Mouse (Mus musculus) stomach, embryonic 14.5 days (tissue): ENCODE measurements around the gene Sltm. TPM values are rescaled to one million over a fixed set of nuclear protein-coding genes. Genes with fewer than 3 reads are reported as not detected.

Experiments used
- ATAC-seq: fragments of 200-750 bp; cut with Nextera tagmentation; 2 replicates; pipeline ENCODE4 v1.8.0; 2017; ENCODE audit warnings: low read depth, moderate TSS enrichment; ENCODE audit not compliant: insufficient number of reproducible peaks, insufficient read depth, low FRiP score
- H3K27ac ChIP-seq: fragments of 300-500 bp; sonication (generic); 2 replicates; pipeline ENCODE4 v1.5.1; 2014; ENCODE audit warnings: mild to moderate bottlenecking, low read length, moderate library complexity, mixed read lengths
- H3K27me3 ChIP-seq: fragments of 300-500 bp; sonication (generic); 2 replicates; pipeline ENCODE4 v1.6.1; 2014; ENCODE audit warnings: low read length, control low read depth, mixed read lengths; ENCODE audit not compliant: control insufficient read depth, insufficient read depth
- H3K36me3 ChIP-seq: fragments of 300-500 bp; sonication (generic); 2 replicates; pipeline ENCODE4 v1.6.1; 2014; ENCODE audit warnings: mild to moderate bottlenecking, control low read depth, low read length, moderate library complexity, mixed read lengths; ENCODE audit not compliant: control insufficient read depth, insufficient read depth
- H3K4me1 ChIP-seq: fragments of 300-500 bp; sonication (generic); 2 replicates; pipeline ENCODE4 v1.6.1; 2014; ENCODE audit warnings: low read length, control low read depth, mixed read lengths; ENCODE audit not compliant: control insufficient read depth, insufficient read depth
- H3K4me2 ChIP-seq: fragments of 300-500 bp; sonication (generic); replicated peaks from 2 replicates; pipeline ENCODE4 v1.6.1; 2014; ENCODE audit warnings: low read depth, low read length, control low read depth
- H3K4me3 ChIP-seq: fragments of 300-500 bp; sonication (generic); 2 replicates; pipeline ENCODE4 v1.5.1; 2014; ENCODE audit warnings: low read depth, low read length, control low read depth
- H3K9ac ChIP-seq: fragments of 300-500 bp; sonication (generic); replicated peaks from 2 replicates; pipeline ENCODE4 v1.6.1; 2014; ENCODE audit warnings: low read depth, mild to moderate bottlenecking, control low read depth, low read length, moderate library complexity, mixed read lengths
- H3K9me3 ChIP-seq: fragments of 300-500 bp; sonication (generic); 2 replicates; pipeline ENCODE4 v1.6.1; 2016; ENCODE audit warnings: low read depth, low read length, control low read depth; ENCODE audit not compliant: control insufficient read depth
- WGBS: fragments of 180-500 bp; shearing (Covaris S2); extraction: QIAGEN DNeasy Blood & Tissue Kit; methylation state at CpG from one replicate; pipeline ENCODE4 v1.1.7; 2014; 5-methylcytosine and 5-hydroxymethylcytosine counted together
- polyA plus RNA-seq: library from polyadenylated mRNA; unstranded; fragments of >200 nt; fragmentation: Nextera tagmentation; extraction: Ambion mirVana; gene quantifications from 2 replicates; pipeline ENCODE4 v1.2.1, GENCODE M21; 2014

Gene Sltm
- polyA plus RNA-seq, result 69.8 and 74.7 TPM in 2 replicates

DNA sequence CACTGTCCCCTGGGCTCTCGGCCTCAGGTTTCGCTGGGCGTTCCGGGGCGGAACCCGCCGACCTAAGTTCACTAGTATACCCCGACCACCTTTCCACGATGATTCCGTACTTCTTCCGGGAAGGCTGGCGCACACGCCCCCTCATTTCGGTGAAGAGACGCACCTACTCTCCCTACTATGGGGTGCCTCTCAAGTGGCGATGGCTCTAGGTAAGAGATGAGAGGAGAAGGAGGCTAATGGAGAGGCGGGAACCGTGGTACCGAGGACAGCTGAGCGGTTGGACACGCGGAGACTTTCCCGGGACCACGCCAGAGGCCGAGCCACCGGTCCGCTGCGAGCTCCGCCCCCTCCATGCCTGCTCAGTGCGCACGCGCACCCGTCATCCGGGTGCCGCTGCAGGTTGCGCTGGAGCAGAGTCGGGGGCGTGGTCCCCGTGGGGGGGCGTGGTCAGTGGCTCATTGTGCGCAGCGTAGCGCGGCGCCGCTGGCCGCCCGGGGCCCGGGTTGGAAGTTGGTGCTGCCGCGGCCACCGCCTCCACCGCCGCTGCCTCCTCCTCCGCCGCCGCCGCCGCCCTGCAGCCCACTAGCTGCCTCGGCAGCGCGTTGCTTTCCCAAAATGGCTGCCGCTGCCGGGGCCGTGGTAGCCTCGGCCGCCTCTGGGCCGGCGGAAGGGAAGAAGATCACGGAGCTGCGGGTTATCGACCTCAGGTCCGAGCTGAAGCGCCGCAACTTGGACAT is at the start of gene Sltm:
Sltm (plus strand) TSS at position 450 of the 737 bp plus-strand sequence.
- Histone ChIP-seq H3K9ac (peak within 1 kb of the TSS; percentile 77), H3K27me3 (no peaks in the 10 kb centered on the region), H3K4me1 (peaks cover 12% of the 10 kb centered on the region; the same call in 1 of the 2 replicates), H3K27ac (peak within 1 kb of the TSS; percentile 97), H3K4me3 (peak within 1 kb of the TSS; percentile 79), H3K36me3 (no peaks in the 10 kb centered on the region), H3K9me3 (no peaks in the 10 kb centered on the region), H3K4me2 (peak within 1 kb of the TSS; percentile 80)
- under 1% methylated on average over 69 of the region's 75 CpGs for WGBS
- peak; percentile 97 for ATAC-seq

DNA sequence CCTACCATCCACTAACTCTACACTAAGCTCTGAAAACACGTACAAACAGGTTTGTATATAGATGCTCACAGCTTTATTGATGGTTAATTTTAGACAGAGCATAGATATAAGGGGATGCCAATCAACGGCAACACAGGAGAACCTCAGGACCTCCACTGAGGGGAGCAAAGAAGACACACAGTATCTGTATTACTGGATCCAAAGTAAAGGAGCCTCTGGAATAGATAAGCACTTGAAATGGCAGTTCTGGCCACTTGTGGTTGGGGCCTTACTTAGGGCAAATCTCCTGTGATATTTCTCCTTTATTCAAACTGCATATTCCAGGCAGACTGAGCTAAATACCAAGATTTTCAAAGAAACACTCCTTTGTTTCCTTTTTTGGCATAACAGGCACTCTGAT is 49.5 kb upstream of the Sltm start:
- Histone ChIP-seq H3K36me3 (peaks cover 2% of the 10 kb centered on the region; the same call in 1 of the 2 replicates), H3K27me3 (no peaks in the 10 kb centered on the region), H3K9me3 (no peaks in the 10 kb centered on the region), H3K9ac (no peak overlapping the region), H3K4me2 (no peak overlapping the region), H3K4me1 (0 out of 2 replicates have a peak, but pooled peaks cover 2% of the 10 kb centered on the region), H3K4me3 (no peak overlapping the region), H3K27ac (no peak overlapping the region)
- 86% methylated on average over 2 of the region's 2 CpGs for WGBS
- ATAC-seq, result no peak

DNA sequence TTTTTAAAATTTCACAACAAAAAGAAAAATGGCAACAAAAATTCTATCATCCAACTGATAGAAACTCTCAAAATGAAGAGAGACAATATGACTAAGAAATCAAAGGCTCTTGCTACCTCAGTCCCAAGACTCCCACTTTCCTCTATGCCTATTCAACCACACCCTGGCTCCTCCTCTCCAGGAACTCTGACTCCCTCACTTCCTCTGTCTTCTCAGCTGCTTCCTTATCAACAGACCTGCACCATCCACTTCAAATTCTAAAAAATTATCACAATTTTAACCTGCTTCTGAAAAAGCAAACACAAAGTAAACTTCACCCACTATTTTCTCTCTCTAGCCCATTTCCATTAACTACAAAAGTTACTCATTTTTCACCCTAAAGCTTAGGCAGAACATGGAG is 45.6 kb upstream of the Sltm start:
- no peak overlapping the region for H3K9ac ChIP-seq
- H3K27ac ChIP-seq, result no peak overlapping the region
- no peak overlapping the region for H3K4me2 ChIP-seq
- no peak overlapping the region for H3K4me3 ChIP-seq
- no peaks in the 10 kb centered on the region for H3K27me3 ChIP-seq
- H3K9me3 ChIP-seq, result no peaks in the 10 kb centered on the region
- 0 out of 2 replicates have a peak, but pooled peaks cover 2% of the 10 kb centered on the region for H3K36me3 ChIP-seq
- 0 out of 2 replicates have a peak, but pooled peaks cover 2% of the 10 kb centered on the region for H3K4me1 ChIP-seq
- ATAC-seq, result no peak

DNA sequence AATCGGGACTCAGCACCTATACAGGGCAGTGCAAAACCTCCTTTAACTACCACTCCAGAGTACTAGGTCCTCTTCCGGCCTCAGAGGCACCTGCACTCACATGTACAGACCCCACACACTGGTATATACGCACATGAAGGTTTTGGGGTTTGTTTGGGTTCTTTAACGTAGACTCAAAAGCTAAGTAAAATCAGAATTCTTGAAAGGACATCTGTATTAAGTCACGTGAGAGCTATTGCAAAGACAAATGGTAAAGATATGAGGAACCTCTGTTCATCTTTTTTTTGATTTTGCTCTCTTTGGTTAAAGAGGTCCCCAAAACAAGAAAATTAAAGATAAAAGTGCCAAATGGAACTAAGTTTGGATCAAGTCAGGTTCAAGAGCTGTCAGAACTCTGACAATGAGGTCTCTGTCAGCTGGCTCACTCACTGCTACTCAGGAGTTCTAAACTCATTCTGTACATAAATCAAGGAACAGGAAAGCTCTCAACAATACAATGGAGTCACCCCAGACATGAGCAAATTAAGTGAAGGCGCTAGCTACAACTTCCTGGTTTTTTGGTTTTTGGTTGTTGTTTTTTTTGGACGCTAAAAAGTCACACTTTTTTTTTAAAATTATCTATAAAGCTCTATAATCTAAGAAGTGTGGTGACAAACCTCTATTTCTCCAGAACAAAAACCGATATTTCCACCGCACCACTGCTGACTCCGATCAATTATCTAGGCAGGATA is 40.1 kb upstream of the Sltm start:
- ATAC-seq, result no peak
- WGBS, result 26% methylated on average over 10 of the region's 10 CpGs

DNA sequence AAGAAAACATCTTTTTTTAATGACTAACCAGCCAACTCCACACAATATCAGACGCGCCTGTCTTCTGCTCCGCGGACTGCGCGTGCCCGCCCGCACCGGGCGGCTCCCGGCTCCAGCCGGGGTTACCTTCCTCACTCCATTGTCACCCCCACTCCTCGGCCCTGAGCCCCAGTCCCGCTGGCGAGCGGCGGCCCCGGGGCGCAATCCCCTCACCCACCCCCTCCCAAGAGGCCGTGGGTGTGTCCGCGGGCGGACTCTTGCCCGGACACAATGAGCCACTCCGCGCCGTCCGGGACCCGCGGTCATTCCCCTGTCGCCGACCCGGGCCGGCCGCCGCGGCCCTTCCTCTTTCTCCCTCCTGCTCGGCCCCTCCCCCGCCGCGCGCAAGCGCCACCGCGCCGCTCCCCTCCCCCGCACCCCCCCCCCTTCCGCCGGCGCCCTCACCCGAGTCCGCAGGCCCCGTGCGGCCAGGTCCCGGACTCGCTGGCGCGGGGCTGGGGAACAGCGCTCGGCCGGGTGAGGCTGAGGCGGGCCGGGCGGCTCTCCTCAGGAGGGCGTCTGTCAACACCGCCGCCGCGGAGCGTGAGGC is 39.4 kb upstream of the Sltm start:
- H3K4me2 ChIP-seq, result peak overlapping the region; percentile 47
- WGBS, result under 1% methylated on average over 44 of the region's 70 CpGs
- peaks cover 4% of the 10 kb centered on the region for H3K4me1 ChIP-seq
- peak; percentile 83 for ATAC-seq
- no peaks in the 10 kb centered on the region for H3K27me3 ChIP-seq
- peak overlapping the region; percentile 96 for H3K4me3 ChIP-seq
- H3K27ac ChIP-seq, result peak overlapping the region; percentile 98
- no peaks in the 10 kb centered on the region for H3K9me3 ChIP-seq
- H3K9ac ChIP-seq, result peak overlapping the region; percentile 95
- H3K36me3 ChIP-seq, result no peaks in the 10 kb centered on the region

More for the DNA sequence above, 40.1 kb upstream of the Sltm start:
- H3K9ac ChIP-seq, result peak overlapping the region; percentile 95
- H3K4me3 ChIP-seq, result peak overlapping the region; percentile 96
- H3K4me1 ChIP-seq, result peaks cover 4% of the 10 kb centered on the region
- H3K36me3 ChIP-seq, result no peaks in the 10 kb centered on the region
- peak overlapping the region; percentile 41 for H3K4me2 ChIP-seq
- peak overlapping the region; percentile 98; the same call in 1 of the 2 replicates for H3K27ac ChIP-seq
- H3K9me3 ChIP-seq, result no peaks in the 10 kb centered on the region
- H3K27me3 ChIP-seq, result no peaks in the 10 kb centered on the region

DNA sequence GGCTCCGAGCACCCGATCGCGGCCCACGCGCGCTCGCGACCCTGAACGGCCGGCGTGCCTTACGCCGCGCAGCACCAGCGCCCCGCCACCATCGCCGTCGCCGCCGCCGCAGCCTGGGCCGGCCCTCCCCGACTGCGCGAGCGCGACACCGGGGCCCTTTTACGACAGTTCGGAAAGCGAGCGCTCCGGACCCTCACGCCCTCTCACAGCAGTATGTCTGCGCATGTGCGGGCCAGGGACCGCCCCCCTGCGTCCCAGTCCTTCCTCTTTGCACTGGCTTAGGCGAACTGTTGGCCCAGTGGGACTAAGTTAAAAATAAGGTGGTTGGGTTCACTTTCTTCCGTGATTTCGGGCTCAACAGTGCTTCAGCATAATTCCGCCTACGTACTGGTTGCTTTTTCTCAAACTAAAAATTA is 38.9 kb upstream of the Sltm start, which contains the start of gene Rnf111:
Rnf111 (minus strand) TSS at position 100 of the 416 bp plus-strand sequence.
- WGBS, result under 1% methylated on average over 45 of the region's 45 CpGs
- Histone ChIP-seq H3K27ac (peak within 1 kb of the TSS; percentile 98), H3K4me1 (peaks cover 4% of the 10 kb centered on the region), H3K36me3 (no peaks in the 10 kb centered on the region), H3K4me2 (peak within 1 kb of the TSS; percentile 47), H3K9me3 (no peaks in the 10 kb centered on the region), H3K4me3 (peak within 1 kb of the TSS; percentile 96), H3K9ac (peak within 1 kb of the TSS; percentile 95), H3K27me3 (no peaks in the 10 kb centered on the region)
- ATAC-seq, result peak; percentile 97

DNA sequence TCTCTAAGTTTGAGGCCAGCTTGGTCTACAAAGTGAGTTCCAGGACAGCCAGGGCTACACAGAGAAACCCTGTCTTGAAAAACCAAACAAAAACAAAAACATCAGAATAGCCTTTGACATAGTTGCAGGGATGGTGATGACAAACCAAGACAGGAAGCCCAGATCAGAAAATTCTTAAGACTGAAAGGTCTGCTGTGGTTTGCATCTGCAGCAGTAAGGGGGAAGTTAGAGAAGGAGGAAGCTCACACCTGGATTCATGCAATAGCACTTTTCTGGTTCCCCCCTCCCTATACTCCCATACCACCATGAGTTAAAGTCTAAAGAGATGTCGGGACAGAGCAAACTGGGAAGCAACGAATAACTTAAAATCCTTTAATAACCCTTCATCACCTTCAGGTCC is 36.4 kb upstream of the Sltm start:
- Histone ChIP-seq H3K4me2 (no peak overlapping the region), H3K27me3 (no peaks in the 10 kb centered on the region), H3K36me3 (no peaks in the 10 kb centered on the region), H3K4me1 (peaks cover 4% of the 10 kb centered on the region), H3K27ac (no peak overlapping the region), H3K9me3 (no peaks in the 10 kb centered on the region), H3K4me3 (no peak overlapping the region), H3K9ac (no peak overlapping the region)
- no peak for ATAC-seq
- 70% methylated on average over 2 of the region's 2 CpGs for WGBS

DNA sequence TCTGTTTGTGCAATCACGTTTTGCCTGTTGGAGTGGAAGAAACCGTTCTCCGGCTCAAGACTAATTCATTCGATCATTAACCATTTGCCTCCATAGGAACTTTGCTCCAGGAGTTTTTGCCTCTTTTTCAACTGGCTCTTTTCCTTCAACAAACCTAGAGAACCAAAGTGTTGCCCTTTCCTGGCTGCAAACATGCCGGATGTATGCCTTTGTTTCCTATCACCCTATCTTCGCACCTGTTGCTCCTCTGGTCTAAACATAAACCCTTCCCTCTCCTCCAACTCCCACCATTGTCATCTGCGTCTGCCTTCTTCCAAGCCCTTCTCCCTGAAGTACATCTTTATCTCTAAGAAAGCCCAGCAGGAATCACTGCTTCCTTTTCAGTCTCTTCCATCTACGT is 35.8 kb upstream of the Sltm start:
- H3K9ac ChIP-seq, result no peak overlapping the region
- H3K27ac ChIP-seq, result no peak overlapping the region
- no peaks in the 10 kb centered on the region for H3K36me3 ChIP-seq
- WGBS, result 72% methylated on average over 8 of the region's 8 CpGs
- H3K4me2 ChIP-seq, result no peak overlapping the region
- H3K9me3 ChIP-seq, result no peaks in the 10 kb centered on the region
- H3K27me3 ChIP-seq, result no peaks in the 10 kb centered on the region
- no peak for ATAC-seq
- peaks cover 4% of the 10 kb centered on the region for H3K4me1 ChIP-seq
- H3K4me3 ChIP-seq, result no peak overlapping the region
